In genomic region chr2:3712369-3713042, GRCm38 (mm10) we compare ENCODE assay signal across 7 mouse cellular contexts.
A peak's percentile ranks its signal among the peaks of the same experiment; 100 is the strongest.
DNase-seq lines count a peak whose midpoint lies in the region; ATAC-seq and TF ChIP-seq lines count a peak whose summit lies in the region.

No protein-coding gene starts in this region.

- H3K79me2 ChIP-seq in liver, adult 2 months (ENCODE audit: control insufficient read depth, insufficient read depth, low read length), result peaks cover 27% of the 10 kb centered on the region
- H3K79me2 ChIP-seq in myocyte (ENCODE audit: control insufficient read depth, insufficient read depth), result peaks cover 35% of the 10 kb centered on the region

- no peak for ATAC-seq in forebrain, postnatal 0 days

- peak; percentile 98 for DNase-seq in liver, adult 2 months (ENCODE audit: extremely low read depth, low read depth, low spot score)
- DNase-seq in liver, result no peak
- DNase-seq in adrenal gland, postnatal 10 days, result peak; percentile 37
- DNase-seq in forebrain, postnatal 0 days, result no peak
- DNase-seq in gastrocnemius, adult 18-20 months (ENCODE audit: low spot score), result no peak
- no peak for DNase-seq in ovary, postnatal 10 days (ENCODE audit: low spot score)

- H3K4me3 ChIP-seq in liver, adult 2 months (ENCODE audit: insufficient read depth, low read depth, low read length), result no peak overlapping the region
- no peak overlapping the region for H3K4me3 ChIP-seq in forebrain, postnatal 0 days (ENCODE audit: low read depth, low read length)
- H3K4me3 ChIP-seq in myocyte, result peak overlapping the region; percentile 43

- no peak for TF ChIP-seq POLR2A in liver, adult 2 months (IDR thresholded peaks at IDR 0.05; ENCODE audit: extremely low read depth, insufficient read depth, low read length)
- no peak for TF ChIP-seq POLR2A in myocyte (IDR thresholded peaks at IDR 0.05; ENCODE audit: insufficient read length, low read depth)

- TF ChIP-seq CTCF in liver, adult 2 months (IDR thresholded peaks at IDR 0.05; ENCODE audit: low read depth, low read length), result no peak
- TF ChIP-seq CTCF in forebrain, postnatal 0 days (IDR thresholded peaks at IDR 0.05; ENCODE audit: low read depth), result no peak

- peaks cover 25% of the 10 kb centered on the region for H3K4me1 ChIP-seq in liver, adult 2 months (ENCODE audit: control insufficient read depth, insufficient read depth, low read length)
- peaks cover 27% of the 10 kb centered on the region; the same call in 1 of the 2 replicates for H3K4me1 ChIP-seq in forebrain, postnatal 0 days (ENCODE audit: insufficient read depth)

- no peaks in the 10 kb centered on the region for H3K9me3 ChIP-seq in forebrain, postnatal 0 days (ENCODE audit: low read length)

- WGBS in liver, adult 2 months, result 16% methylated on average over 3 of the region's 3 CpGs
- 32% methylated on average over 3 of the region's 3 CpGs for WGBS in forebrain, postnatal 0 days

- H3K27me3 ChIP-seq in liver, adult 2 months (ENCODE audit: control insufficient read depth, insufficient read depth, low read length), result no peaks in the 10 kb centered on the region
- H3K27me3 ChIP-seq in forebrain, postnatal 0 days (ENCODE audit: insufficient read depth, low read length), result no peaks in the 10 kb centered on the region
- H3K27me3 ChIP-seq in myocyte (ENCODE audit: control insufficient read depth, insufficient read depth, insufficient read length), result no peaks in the 10 kb centered on the region

- peak overlapping the region; percentile 74; the same call in 1 of the 2 replicates for H3K4me2 ChIP-seq in forebrain, postnatal 0 days (ENCODE audit: low read depth)
- peak overlapping the region; percentile 73 for H3K4me2 ChIP-seq in myocyte (ENCODE audit: low read depth)

- H3K27ac ChIP-seq in liver, adult 2 months (replicated peaks; ENCODE audit: insufficient read depth, low read depth, low read length), result peak overlapping the region; percentile 97
- no peak overlapping the region for H3K27ac ChIP-seq in forebrain, postnatal 0 days (ENCODE audit: low read depth, low read length)

- no peak overlapping the region for H3ac ChIP-seq in myocyte (ENCODE audit: control insufficient read depth, insufficient read length)

- no peak overlapping the region for H3K9ac ChIP-seq in liver, adult 2 months (ENCODE audit: low read depth, low read length)
- H3K9ac ChIP-seq in forebrain, postnatal 0 days, result no peak overlapping the region

- no peaks in the 10 kb centered on the region for H3K36me3 ChIP-seq in liver, adult 2 months (ENCODE audit: control insufficient read depth, insufficient read depth, low read length)
- no peaks in the 10 kb centered on the region for H3K36me3 ChIP-seq in forebrain, postnatal 0 days (ENCODE audit: insufficient read depth)
- no peaks in the 10 kb centered on the region for H3K36me3 ChIP-seq in myocyte (ENCODE audit: control insufficient read depth, insufficient read depth)

TF ChIP-seq in myocyte, 11 proteins besides CTCF, POLR2A, EP300 and RAD21:
- TF ChIP-seq MYOG (IDR thresholded peaks at IDR 0.05; ENCODE audit: control insufficient read depth in 1 of 3, insufficient read depth in 1 of 3, insufficient read length in 2 of 3, low read depth in 2 of 3) (no peak), MYOD1 (IDR thresholded peaks at IDR 0.05; ENCODE audit: control insufficient read depth in 1 of 3, insufficient read length in 2 of 3, low read depth in 2 of 3) (no peak), POLR2AphosphoS2 (IDR thresholded peaks at IDR 0.05; ENCODE audit: insufficient read length, low read depth) (no peak), E2F4 (IDR thresholded peaks at IDR 0.05; ENCODE audit: insufficient read depth) (no peak), REST (IDR thresholded peaks at IDR 0.05; ENCODE audit: insufficient read depth, insufficient read length) (no peak), MAX (IDR thresholded peaks at IDR 0.05; ENCODE audit: low read depth) (no peak), SRF (IDR thresholded peaks at IDR 0.05; ENCODE audit: control insufficient read depth, insufficient read length, low read depth) (no peak)

Comparison
In these comparisons a context has a peak if more than half of its experiments do, and no peak if none do; other contexts are left out.
1. DNase-seq: peak in liver, adult 2 months (single experiment) and adrenal gland, postnatal 10 days (single experiment); none in liver (single experiment), forebrain, postnatal 0 days (single experiment), gastrocnemius, adult 18-20 months (single experiment) and ovary, postnatal 10 days (single experiment).